Mouse (Mus musculus): ENCODE results near the gene Rin3. TPM values are rescaled to one million over a fixed set of nuclear protein-coding genes. Genes with fewer than 3 reads are reported as not detected.

Gene Rin3
- total RNA-seq, 4 experiments from 2014 or later = 2.7 to 5.3 (median 4.9) TPM

DNA sequence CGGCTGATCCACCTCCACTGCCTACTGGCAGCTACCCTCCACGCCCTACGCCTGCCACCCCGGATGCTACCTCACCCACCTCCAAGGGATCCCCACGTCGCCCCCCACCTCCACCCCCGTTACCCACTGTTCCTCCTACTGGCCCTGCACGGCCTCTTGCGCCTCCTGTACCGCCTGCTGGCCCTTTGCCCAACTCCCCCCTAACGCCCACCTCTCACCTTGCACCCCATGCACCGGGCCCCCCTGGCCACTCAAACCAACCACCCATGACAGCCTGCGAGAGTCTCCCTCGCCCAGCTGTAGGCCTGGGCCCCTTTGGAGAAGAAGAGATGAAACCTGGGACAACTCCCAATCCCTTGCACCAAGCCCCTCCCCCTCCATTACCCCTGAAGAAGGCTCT is 85.7 kb downstream of the Rin3 start:
- no peak for DNase-seq (ENCODE audit: low spot score in 2 of 2)

- no peak for DNase-seq (ENCODE audit: low spot score in 2 of 2)
These were observed 86.8 kb downstream of the Rin3 start for GRCm38 (mm10) chr12:102369488-102370235.

DNA sequence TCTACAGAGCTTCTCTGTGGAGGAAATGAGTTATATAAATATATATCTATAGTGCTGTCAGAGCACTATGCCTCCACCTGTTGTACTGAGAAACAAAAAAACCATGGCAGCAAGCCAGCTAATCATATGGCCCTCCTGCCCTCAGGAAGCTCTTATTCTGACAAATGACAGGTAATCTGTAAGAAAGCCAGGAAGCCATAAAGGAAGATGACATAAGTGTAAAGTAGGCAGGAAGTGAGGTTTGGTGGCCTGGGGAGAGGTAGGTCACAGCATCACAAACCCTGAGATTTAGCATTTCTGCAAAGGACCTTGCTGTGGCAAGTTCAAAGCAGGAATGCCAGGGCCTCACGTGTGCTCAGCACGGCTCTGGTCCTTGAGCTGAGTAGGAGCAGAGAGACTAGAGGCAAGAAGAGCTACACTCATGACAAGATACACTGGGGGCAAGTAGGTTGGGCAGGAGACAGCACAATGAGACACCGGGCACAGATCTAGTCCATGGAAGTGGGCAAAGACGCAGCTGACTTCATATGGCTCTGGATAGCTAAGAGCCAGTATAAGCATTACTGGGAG is 88.2 kb downstream of the Rin3 start:
- no peak for DNase-seq (ENCODE audit: low spot score in 2 of 2)

DNA sequence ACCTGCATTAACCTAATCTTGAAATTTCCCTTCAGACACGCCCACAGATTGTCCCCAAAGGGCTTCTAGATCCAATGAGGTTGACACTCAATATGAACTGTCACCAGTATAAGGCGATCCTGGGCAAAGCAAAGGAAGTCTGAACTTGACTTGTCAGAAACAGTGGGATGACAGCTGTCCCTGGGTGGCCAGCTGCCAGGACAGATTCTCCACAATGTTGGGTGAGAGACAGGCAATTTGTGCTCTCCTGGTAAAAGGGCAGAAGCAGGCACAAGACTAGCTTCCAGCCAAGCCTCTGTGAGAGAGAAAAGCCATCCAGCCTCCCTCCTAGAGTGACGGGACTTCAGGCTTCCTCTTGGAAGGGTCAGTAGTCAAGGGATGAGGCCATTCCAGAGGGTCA is 89.5 kb downstream of the Rin3 start:
- no peak for DNase-seq (ENCODE audit: low spot score in 2 of 2)

- no peak for DNase-seq (ENCODE audit: low spot score in 2 of 2)
These were observed 99.3 kb downstream of the Rin3 start for GRCm38 (mm10) chr12:102382180-102382579.

- no peak for DNase-seq (ENCODE audit: low spot score in 2 of 2)
These were observed 100.4 kb downstream of the Rin3 start for GRCm38 (mm10) chr12:102383288-102383687.

DNA sequence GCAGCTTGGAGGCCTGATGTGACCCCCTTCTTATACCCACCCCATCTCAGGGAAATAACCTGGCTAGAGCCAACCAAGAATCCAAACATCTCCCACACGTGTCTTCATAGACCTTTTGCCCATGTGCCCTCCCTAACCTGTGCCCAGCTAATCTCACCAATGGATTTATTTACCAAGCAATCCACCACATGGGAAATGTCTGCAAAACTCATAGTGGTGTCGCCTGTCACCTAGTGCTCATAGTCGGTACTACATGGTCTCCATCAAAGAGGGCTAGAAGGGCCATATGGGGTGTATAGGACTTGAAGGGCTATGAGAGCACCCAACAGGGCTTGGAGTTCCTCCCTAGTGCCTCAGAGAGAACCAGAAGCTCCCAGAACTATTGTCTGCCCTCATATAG is 102.0 kb downstream of the Rin3 start:
- DNase-seq (ENCODE audit: low spot score in 2 of 2) = no peak

GRCm38 (mm10) chr12:102387219-102387917 is 104.5 kb downstream of the Rin3 start:
- peak; percentile 70 to 88 for DNase-seq (ENCODE audit: low spot score in 2 of 2)

GRCm38 (mm10) chr12:102390042-102390441 is 107.2 kb downstream of the Rin3 start:
- DNase-seq (ENCODE audit: low spot score in 2 of 2) = no peak

DNA sequence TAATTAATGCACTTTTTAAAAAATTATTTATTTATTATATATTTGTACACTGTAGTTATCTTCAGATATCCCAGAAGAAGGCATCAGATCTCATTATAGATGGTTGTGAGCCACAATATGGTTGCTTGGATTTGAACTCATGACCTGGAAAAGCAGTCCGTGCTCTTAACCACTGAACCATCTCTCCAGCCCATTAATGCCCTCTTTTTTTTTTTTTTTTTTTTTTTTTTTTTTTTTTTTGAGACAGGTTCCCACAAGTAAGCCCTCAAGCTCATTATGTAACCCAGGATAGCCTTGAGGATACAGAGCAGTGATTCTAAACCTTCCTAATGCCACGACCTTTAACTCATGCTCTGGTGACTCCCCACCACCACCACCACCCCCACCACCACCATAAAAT is 108.3 kb downstream of the Rin3 start:
- no peak for DNase-seq (ENCODE audit: low spot score in 2 of 2)

- no peak for DNase-seq (ENCODE audit: low spot score in 2 of 2)
These were observed 109.1 kb downstream of the Rin3 start for GRCm38 (mm10) chr12:102391982-102392381.

- DNase-seq (ENCODE audit: low spot score in 2 of 2) = no peak
These were observed 111.6 kb downstream of the Rin3 start for GRCm38 (mm10) chr12:102394496-102394895.

DNA sequence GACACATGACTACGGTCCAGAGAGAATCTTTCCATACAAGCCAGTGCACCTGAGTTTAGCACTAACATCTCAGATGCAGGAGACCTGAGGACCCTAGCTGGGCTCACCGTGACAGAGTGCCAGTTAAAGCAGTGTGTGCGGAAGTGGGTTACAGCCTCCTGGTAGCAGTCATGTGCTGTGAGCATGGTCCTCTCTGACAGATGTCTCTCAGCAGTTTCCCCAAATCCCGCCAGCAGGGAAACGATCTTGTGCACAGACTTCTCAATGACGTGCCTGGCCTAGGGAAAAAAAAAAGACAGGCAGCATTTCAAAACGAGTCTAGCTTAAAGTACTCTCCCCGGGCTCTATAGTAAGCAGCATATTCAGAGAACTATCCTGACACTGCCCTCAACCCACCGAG is 112.7 kb downstream of the Rin3 start:
- DNase-seq (ENCODE audit: low spot score in 2 of 2) = no peak

DNA sequence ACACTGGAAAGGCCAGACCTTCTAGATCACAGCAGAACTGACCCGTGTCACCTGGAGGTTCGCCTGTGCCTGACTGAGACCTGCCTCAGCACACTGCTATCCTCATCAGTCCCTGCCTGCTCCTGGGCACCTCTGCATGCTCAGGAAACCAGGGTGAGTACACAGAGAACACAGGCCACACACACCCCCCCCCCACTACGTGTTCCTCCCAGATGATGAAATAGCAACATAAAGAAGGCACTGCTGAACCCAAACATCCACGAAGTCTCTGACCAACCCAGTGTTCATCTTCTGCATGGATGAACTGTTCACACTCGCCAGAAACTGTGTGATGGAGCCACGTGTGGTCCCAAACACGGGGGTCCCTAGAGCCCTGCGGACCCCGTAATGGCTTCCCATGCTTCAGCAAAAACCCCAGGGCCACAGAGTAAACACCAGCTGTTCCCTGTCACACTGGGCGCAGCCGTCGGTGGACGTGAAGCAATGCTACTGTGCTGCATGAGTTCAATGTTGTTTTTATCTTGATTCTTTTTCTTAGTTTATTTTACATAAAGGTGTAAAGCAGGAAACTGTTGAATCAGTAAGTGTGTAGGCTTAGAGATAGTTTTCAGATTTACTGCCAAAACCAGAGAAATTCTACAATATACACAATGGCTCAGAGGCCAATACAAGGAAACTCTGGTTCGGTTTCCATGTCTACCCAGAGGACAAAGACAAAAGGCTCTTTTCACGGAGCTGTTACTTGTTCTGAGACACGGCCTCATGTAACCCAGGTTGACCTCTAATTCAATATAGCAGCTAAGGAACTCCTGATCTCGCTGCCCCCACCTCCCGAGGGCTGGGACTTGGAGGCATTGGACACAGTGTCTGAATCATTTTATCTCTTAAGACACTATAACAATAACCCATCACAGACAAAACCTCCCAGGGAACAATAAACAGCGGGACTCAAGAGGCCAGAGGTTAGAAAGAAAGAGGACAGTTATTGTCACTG is 113.4 kb downstream of the Rin3 start:
- no peak for DNase-seq (ENCODE audit: low spot score in 2 of 2)

GRCm38 (mm10) chr12:102398588-102398987 is 115.7 kb downstream of the Rin3 start:
- DNase-seq (ENCODE audit: low spot score in 2 of 2) = no peak

- DNase-seq (ENCODE audit: low spot score in 2 of 2) = no peak
These were observed 130.3 kb downstream of the Rin3 start for GRCm38 (mm10) chr12:102413171-102413570.

GRCm38 (mm10) chr12:102414686-102415085 is 131.8 kb downstream of the Rin3 start:
- DNase-seq (ENCODE audit: low spot score in 2 of 2) = no peak

DNA sequence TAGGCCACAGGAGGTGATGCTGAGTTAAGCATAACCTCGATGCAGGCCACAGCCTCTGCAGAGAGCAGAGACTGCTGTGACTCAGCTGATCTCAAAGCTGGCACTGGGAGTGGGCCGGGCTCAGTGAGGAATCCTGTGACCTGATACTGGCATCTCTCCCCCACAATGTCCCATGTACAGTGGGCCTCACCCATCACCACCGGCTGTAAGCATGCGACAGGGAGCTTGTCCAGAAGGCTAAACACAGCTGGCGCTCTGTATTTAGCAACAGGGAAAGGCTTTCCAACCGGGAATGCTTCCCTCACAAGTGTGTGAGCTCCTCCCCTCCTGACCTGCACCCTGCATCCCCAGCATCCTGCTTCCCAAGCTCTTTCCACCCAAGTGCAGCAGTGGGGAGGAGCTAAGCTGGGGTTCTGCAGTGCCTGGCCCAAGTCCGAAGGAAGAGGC is 133.6 kb downstream of the Rin3 start:
- DNase-seq (ENCODE audit: low spot score in 2 of 2) = peak in 1 of 2 experiments; percentile 70

DNA sequence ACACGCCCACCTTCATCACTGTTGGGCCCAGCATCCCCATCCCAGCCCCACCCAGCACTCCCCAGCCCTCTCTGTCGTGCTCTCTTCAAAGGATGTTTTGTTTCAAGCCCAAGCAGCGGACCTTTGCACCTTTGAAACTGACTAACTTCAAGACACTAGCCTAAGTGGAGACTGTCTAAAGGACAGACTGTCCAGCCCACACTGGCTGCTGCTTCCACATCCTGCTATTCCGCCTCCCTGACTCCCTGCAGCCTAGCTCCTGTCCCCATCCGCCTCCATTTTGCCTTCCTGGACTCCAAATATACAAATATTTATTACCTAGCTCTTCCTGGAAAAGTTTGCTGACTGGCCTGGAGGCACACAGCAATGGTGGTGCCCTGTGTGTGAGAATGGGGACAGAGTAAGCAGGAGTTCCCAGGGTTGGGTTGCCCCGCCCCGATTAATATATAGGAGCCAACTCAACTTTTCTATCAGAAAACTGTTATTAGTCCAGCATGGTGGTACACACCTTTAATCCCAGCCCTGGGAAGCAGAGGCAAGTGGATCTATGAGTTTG is 134.2 kb downstream of the Rin3 start:
- no peak for DNase-seq (ENCODE audit: low spot score in 2 of 2)

DNA sequence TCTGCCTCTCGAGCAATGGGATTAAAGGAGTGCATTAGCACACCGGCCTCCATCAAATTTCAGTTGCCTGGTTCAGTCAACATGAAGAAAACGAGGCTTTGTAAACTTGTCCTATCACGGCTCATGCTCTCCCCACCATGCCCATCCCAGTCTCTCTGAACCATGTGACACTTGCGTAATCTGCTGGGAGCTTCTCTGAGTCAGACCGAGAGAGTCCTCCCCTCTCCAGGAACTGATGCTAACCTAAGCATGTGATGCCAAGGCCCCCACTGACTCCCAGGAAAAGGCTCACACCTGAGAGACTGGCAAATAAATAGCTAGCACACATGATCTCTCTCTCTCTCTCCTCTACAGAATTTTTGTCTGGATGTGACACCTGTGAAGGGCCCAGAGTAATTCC is 134.9 kb downstream of the Rin3 start:
- DNase-seq (ENCODE audit: low spot score in 2 of 2) = no peak

GRCm38 (mm10) chr12:102419544-102419943 is 136.7 kb downstream of the Rin3 start:
- DNase-seq (ENCODE audit: low spot score in 2 of 2) = no peak

All from left cerebral cortex, adult 8-10 months (tissue).